Mouse (Mus musculus) embryonic facial prominence, embryonic 14.5 days (tissue): ENCODE data around the gene Ano9. TPM values are rescaled to one million over a fixed set of nuclear protein-coding genes. Genes with fewer than 3 reads are reported as not detected.

ENCODE experiments used
- ATAC-seq: fragments of 200-750 bp; cut with Nextera tagmentation; 2 replicates; pipeline ENCODE4 v1.8.0; 2017; ENCODE audit warnings: low read depth, moderate number of reproducible peaks, moderate TSS enrichment
- DNase-seq: peaks from one replicate; pipeline ENCODE4 v3.0.0-alpha.2; 2015; ENCODE audit warnings: low spot score
- H3K27ac ChIP-seq: fragments of 300-500 bp; sonication (generic); replicated peaks from 2 replicates; pipeline ENCODE4 v1.5.1; 2014; ENCODE audit warnings: low read depth, mild to moderate bottlenecking, low read length, moderate library complexity
- H3K27me3 ChIP-seq: fragments of 300-500 bp; sonication (generic); replicated peaks from 2 replicates; pipeline ENCODE4 v1.6.1; 2014; ENCODE audit warnings: low read length; ENCODE audit not compliant: control insufficient read depth, insufficient read depth
- H3K36me3 ChIP-seq: fragments of 300-500 bp; sonication (generic); 2 replicates; pipeline ENCODE4 v1.6.1; 2014; ENCODE audit warnings: low read length, mixed read lengths; ENCODE audit not compliant: control insufficient read depth, insufficient read depth
- H3K4me1 ChIP-seq: fragments of 300-500 bp; sonication (generic); 2 replicates; pipeline ENCODE4 v1.6.1; 2014; ENCODE audit warnings: antibody characterized with exemption, low read length; ENCODE audit not compliant: control insufficient read depth, insufficient read depth
- H3K4me2 ChIP-seq: fragments of 300-500 bp; sonication (generic); 2 replicates; pipeline ENCODE4 v1.6.1; 2014; ENCODE audit warnings: low read depth, mild to moderate bottlenecking, low read length, moderate library complexity, mixed read lengths
- H3K4me3 ChIP-seq: fragments of 300-500 bp; sonication (generic); 2 replicates; pipeline ENCODE4 v1.5.1; 2014; ENCODE audit warnings: low read depth, mild to moderate bottlenecking, low read length
- H3K9ac ChIP-seq: fragments of 300-500 bp; sonication (generic); 2 replicates; pipeline ENCODE4 v1.6.1; 2014; ENCODE audit warnings: low read depth, mild to moderate bottlenecking, low read length, moderate library complexity, mixed read lengths
- H3K9me3 ChIP-seq: fragments of 300-500 bp; sonication (generic); 2 replicates; pipeline ENCODE4 v1.6.1; 2016; ENCODE audit warnings: low read length; ENCODE audit not compliant: control insufficient read depth
- WGBS: fragments of 180-500 bp; shearing (Covaris S2); extraction: QIAGEN DNeasy Blood & Tissue Kit; methylation state at CpG from one replicate; pipeline ENCODE4 v1.1.7; 2014; 5-methylcytosine and 5-hydroxymethylcytosine counted together
- polyA plus RNA-seq: library from polyadenylated mRNA; unstranded; fragments of >200 nt; fragmentation: Nextera tagmentation; extraction: Ambion mirVana; gene quantifications from 2 replicates; pipeline ENCODE4 v1.2.1, GENCODE M21; 2014

The Ano9 gene
- polyA plus RNA-seq, 1 experiment from 2014 or later, result 5.0 TPM

DNA sequence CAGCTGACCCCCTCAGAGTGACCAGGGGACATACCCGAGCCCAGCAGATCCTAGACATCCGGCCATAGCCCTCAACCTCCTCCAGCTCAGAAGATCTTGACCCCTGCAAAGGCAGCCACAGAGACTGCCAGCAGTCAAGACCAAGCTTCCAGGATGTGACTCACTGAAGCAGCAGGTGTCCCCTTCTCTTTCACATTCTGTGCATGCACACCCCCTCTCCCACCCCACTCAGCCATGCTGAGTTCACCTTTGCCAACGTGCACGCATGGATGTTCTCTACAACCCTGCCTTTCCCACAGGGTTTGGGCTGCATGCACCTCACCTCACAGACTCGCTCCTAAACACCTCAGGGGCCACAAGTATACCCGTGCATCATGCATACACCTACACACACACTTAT is 21.6 kb downstream of the Ano9 start:
- Histone ChIP-seq H3K9ac (no peak overlapping the region), H3K4me3 (no peak overlapping the region), H3K27ac (no peak overlapping the region), H3K36me3 (no peaks in the 10 kb centered on the region), H3K4me1 (0 out of 2 replicates have a peak, but pooled peaks cover 4% of the 10 kb centered on the region), H3K9me3 (no peaks in the 10 kb centered on the region), H3K27me3 (peaks cover 33% of the 10 kb centered on the region), H3K4me2 (0 out of 2 replicates have a peak overlapping the region, but pooled peaks have one; percentile 0)
- DNase-seq (no peak), ATAC-seq (no peak)
- WGBS, result 84% methylated on average over 6 of the region's 6 CpGs

DNA sequence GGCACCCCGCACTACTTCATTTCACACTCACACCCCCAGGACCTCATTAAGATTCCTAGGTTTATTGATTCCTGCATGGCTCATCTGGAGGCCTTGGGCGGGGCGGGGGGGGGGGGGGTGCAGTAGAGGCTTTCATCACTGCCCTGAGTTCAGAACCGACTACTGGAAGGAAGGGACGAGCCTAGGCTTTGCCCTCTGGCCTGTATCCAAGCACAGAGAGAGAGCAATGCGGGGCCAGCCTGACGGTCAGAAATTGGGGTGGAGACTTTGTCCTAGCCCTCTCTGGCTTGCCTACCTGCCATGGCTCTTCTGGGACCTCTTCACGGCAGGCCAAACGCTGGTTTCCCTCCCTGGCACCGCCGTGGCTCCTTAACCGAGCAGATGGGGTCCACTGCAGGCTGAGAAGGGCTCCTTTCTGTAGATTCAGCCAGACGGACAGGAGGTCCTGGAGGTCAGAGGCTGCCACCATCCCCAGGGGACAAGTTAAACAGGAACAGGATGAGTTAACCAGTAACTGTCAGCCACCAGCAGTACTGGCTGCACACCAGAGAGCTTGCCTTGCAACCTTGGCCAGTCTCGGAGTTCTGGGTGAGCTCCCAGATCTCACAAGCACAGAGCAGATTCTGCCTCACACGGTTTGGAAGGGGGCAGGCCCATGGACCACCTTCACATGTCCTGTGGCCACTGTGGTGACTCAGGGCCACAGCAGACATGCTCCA is 23.0 kb downstream of the Ano9 start:
- Histone ChIP-seq H3K9me3 (no peaks in the 10 kb centered on the region), H3K4me1 (no peaks in the 10 kb centered on the region), H3K4me3 (no peak overlapping the region), H3K27ac (no peak overlapping the region), H3K4me2 (no peak overlapping the region), H3K36me3 (no peaks in the 10 kb centered on the region), H3K9ac (no peak overlapping the region), H3K27me3 (peaks cover 24% of the 10 kb centered on the region)
- DNase-seq, result no peak
- 60% methylated on average over 14 of the region's 15 CpGs for WGBS
- ATAC-seq, result no peak

DNA sequence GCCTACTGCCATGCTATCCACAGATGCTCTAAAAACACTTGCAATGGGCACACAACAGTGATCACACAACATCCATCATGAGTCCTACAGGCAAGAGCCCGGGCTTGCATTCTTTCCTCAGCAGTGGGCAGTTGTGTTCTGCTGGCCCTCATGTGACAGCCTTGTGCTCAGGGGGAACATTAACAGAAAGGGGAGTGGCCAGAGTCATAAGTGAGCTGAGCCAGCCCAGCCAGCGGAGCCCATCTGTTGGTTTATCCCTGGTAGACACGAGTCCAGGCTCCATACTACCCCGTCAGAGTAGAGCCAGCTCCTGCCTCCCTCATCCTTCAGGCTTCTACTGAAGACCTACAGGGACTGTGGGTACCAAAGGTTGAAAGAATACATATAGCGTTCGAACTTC is 23.7 kb downstream of the Ano9 start:
- no peak for DNase-seq
- Histone ChIP-seq H3K9me3 (no peaks in the 10 kb centered on the region), H3K4me3 (no peak overlapping the region), H3K4me1 (no peaks in the 10 kb centered on the region), H3K36me3 (no peaks in the 10 kb centered on the region), H3K4me2 (no peak overlapping the region), H3K27ac (no peak overlapping the region), H3K9ac (no peak overlapping the region), H3K27me3 (peaks cover 24% of the 10 kb centered on the region)
- no peak for ATAC-seq
- 83% methylated on average over 6 of the region's 6 CpGs for WGBS

DNA sequence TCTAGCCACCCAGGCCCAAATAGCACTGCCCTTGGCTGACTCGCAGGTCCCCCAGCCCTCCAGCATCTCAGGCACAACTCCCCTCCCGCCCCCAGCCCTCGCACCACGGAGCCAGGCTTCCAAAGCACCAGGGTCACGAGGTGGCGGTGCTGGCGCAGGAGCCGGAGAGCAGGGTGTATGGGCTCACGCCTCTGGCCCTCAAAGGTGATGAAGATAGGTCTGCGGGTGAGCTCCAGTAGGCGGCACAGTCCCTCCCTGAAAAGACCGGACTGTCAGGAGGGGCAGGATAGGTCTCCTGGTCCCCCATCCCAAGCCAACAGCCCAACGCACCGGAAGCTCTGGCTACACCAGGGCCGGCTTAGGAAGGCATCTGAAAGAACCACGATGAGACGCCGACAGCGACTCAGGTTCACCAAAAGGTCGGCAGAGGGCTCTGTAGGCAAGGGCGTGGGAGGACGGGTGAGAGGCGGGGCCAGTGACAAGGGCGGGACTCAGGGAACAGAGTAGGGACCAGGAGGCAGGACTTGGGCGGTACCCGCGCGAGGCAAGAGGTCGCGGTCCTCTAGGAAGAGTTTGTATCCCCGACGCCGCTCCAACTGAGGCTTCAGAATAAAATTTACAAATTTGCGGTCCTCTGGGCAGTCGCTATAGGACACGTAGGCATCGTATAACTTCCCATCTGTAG is 25.4 kb downstream of the Ano9 start:
- Histone ChIP-seq H3K27ac (no peak overlapping the region), H3K9ac (no peak overlapping the region), H3K9me3 (no peaks in the 10 kb centered on the region), H3K36me3 (no peaks in the 10 kb centered on the region), H3K27me3 (peaks cover 28% of the 10 kb centered on the region), H3K4me1 (no peaks in the 10 kb centered on the region), H3K4me2 (peak overlapping the region; percentile 44), H3K4me3 (peak overlapping the region; percentile 13)
- DNase-seq (peak; percentile 91), ATAC-seq (peak; percentile 95)
- WGBS, result 9% methylated on average over 28 of the region's 37 CpGs

DNA sequence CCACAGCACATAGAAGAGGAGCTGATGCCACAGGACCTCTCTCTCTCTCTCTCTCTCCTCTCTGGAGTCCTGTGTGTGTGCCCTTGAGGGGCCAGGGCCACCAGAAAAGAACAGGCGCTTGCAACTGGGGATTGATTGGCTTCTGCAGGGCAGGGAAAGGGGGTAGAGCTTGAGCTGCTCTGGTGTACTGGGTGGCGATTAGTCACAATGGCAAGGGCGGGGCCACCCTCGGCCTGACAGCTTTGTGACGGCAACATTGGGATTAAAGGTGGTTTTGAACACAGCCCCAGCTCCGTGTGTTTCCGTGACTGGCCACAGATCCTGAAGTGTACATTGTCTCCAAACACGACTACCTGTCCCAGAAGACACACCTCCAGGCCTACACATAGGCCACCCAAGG is 27.4 kb downstream of the Ano9 start:
- Histone ChIP-seq H3K9me3 (no peaks in the 10 kb centered on the region), H3K4me3 (no peak overlapping the region), H3K4me2 (no peak overlapping the region), H3K9ac (no peak overlapping the region), H3K27me3 (peaks cover 28% of the 10 kb centered on the region), H3K36me3 (no peaks in the 10 kb centered on the region), H3K4me1 (no peaks in the 10 kb centered on the region), H3K27ac (no peak overlapping the region)
- ATAC-seq (no peak), DNase-seq (no peak)
- 71% methylated on average over 8 of the region's 8 CpGs for WGBS

DNA sequence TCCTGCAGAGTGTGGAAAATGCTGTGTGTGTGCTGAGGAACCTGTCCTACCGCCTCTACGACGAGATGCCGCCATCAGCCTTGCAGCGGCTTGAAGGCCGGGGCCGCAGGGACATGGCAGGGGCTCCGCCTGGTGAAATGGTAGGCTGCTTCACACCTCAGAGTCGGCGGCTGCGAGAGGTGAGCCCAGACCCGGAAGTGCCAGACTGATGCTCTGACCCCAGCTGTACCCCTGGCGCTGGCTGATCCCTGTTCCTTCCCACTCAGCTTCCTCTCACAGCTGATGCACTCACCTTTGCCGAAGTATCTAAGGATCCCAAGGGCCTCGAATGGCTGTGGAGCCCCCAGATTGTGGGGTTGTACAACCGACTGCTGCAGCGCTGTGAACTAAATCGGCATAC is 29.1 kb downstream of the Ano9 start:
- peaks cover 28% of the 10 kb centered on the region for H3K27me3 ChIP-seq
- DNase-seq (no peak), ATAC-seq (no peak)
- no peaks in the 10 kb centered on the region for H3K4me1 ChIP-seq
- no peak overlapping the region for H3K27ac ChIP-seq
- WGBS, result 25% methylated on average over 12 of the region's 18 CpGs
- H3K9me3 ChIP-seq, result no peaks in the 10 kb centered on the region
- no peaks in the 10 kb centered on the region for H3K36me3 ChIP-seq
- no peak overlapping the region for H3K4me3 ChIP-seq
- H3K4me2 ChIP-seq, result no peak overlapping the region; the same call in 1 of the 2 replicates
- 0 out of 2 replicates have a peak overlapping the region, but pooled peaks have one; percentile 19 for H3K9ac ChIP-seq

DNA sequence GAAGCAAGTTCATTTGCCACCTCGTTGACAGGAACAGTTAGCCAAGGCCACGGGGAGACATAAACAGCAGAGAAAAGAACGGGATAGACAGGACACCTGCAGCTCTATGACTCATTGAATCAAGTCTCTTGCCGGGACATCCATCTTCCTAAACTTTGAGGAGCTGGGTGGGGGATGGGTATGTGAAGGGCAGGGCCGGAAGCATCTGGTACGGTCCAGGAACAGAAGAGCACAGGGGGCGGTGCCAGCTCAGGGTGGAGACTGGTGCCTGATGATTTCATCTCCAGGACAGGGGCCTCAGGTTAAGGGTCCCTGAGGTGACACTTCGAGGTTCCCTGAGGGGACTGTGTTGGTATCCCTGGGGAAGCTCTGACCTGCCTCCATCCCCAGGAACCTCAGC is 29.7 kb downstream of the Ano9 start:
- Histone ChIP-seq H3K27ac (no peak overlapping the region), H3K4me3 (no peak overlapping the region), H3K9me3 (no peaks in the 10 kb centered on the region), H3K27me3 (peaks cover 28% of the 10 kb centered on the region), H3K36me3 (no peaks in the 10 kb centered on the region), H3K4me1 (no peaks in the 10 kb centered on the region), H3K4me2 (no peak overlapping the region), H3K9ac (no peak overlapping the region)
- 31% methylated on average over 8 of the region's 8 CpGs for WGBS
- DNase-seq, result no peak
- no peak for ATAC-seq

DNA sequence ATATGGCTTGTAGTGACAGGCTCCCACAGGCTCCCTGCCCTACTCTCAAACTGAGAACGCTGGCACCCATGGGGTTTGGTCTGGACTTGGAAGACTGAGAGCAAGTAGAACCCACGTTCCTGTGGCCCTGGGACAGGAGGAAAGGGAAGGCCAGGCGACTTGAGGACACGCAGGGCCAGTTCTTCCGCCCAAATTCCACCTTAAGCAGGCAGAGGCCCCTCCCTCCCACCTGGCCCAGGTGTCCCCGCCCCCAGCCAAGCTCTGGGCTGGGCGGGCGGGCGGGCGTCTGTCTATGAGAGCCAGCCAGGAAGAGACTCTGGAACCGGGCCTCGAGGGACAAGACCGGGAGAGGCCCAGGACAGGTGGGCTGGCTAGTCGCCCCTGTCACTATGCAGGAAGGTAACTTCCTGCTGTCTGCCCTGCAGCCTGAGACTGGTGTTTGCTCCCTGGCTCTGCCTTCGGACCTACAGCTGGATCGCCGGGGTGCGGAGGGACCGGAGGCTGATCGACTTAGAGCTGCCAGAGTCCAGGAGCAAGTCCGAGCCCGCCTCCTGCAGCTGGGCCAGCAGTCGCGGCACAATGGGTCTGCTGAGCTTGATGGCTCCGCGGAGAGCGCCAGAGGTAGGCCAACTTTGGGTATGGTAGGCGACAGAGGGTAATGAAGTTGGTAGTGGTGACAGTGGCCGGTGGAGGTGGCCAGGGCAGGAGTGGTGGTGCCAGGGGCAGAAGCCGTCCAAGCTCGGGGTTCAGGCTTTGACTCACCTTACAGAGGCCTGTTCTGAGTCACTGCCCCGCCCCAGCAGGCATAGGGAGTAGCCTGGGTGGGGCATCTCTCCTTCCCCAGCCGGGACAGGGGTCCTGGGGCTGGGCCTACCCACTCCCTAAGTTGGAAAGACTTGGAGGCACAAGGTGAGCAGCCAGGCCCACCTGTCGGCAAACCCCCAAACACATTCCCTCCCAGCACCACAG is 37.8 kb downstream of the Ano9 start:
- DNase-seq (peak; percentile 59), ATAC-seq (peak; percentile 73; the same call in 1 of the 2 replicates)
- peak overlapping the region; percentile 65 for H3K27ac ChIP-seq
- no peaks in the 10 kb centered on the region for H3K27me3 ChIP-seq
- H3K4me1 ChIP-seq, result no peaks in the 10 kb centered on the region
- H3K36me3 ChIP-seq, result no peaks in the 10 kb centered on the region
- peak overlapping the region; percentile 62 for H3K9ac ChIP-seq
- WGBS, result 23% methylated on average over 17 of the region's 34 CpGs
- peak overlapping the region; percentile 41 for H3K4me2 ChIP-seq
- H3K4me3 ChIP-seq, result peak overlapping the region; percentile 35
- H3K9me3 ChIP-seq, result no peaks in the 10 kb centered on the region
